Mouse (Mus musculus) naive thymus-derived CD4-positive, alpha-beta T cell, adult 2 months (primary cell): ENCODE measurements around the gene Raet1d.
"Not testable (repeated sequence)": the region's sequence is repeated elsewhere in the genome, so short reads cannot be mapped to it uniquely, and the experiment has no call there.

Experiments
- DNase-seq: peaks from one replicate; pipeline ENCODE4 v3.0.0-alpha.2; 2011; ENCODE audit warnings: low read depth

The Raet1d gene

DNA sequence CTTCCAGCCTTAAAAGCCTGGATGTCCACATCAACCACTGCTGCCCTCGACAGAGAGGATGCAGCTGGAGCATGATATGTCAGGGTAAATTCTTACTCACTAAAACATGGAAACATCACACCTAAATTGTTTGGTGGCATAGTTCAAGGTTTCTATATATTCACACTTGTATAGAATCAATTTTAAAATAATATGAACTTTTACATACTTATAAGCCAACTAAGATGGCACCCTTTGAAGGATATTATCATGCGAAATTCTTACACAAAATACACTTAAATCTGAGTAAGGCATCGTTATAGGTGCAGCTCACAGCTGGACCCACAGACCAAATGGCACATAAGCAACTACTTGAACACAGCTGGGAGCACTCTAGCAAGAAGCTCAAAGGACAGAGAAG is at the start of gene Raet1d:
Gene Raet1d (plus strand): TSS at position 301 of the 400 bp plus-strand sequence.
- DNase-seq: not testable (repeated sequence)

DNA sequence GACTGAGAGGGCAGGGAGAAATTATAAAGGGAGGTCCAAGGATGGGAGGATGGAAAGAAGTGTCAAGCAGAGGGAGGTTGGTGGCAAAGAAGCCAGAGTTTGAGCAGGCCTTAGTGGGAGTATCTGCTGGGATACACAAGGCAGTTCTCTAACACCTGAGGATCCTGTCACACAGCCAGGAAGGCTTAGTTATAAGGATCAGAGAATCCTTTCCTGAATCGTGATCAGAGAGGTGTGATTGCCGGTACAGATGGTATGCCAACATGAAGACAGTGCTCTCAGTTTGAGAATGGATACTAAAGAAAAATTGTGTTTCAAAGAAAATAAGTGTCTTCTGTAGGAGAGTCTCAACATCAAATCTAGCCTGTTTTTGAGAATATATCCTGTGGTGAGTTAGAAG is 37.5 kb upstream of the Raet1d start:
- no peak for DNase-seq

DNA sequence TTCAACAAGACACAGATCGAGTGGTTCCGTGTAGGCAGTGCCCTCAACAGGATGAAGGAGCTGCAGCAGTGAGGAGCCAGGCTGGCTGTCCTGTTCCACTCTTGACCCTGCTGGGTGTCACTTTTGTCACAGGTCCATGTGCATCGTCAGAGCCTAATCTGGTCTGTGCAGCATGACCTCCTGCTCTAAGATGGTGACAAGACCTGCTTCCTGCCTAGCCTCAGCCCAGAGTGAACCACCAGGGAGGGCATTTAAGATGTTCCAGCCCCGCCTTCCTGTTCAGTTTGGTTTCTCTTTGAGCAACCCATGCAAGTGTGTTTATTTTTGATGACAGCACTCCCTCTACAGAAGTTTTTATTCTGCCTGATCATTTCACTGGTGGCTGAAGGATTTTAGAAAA is 14.6 kb upstream of the Raet1d start:
- peak; percentile 72 for DNase-seq

DNA sequence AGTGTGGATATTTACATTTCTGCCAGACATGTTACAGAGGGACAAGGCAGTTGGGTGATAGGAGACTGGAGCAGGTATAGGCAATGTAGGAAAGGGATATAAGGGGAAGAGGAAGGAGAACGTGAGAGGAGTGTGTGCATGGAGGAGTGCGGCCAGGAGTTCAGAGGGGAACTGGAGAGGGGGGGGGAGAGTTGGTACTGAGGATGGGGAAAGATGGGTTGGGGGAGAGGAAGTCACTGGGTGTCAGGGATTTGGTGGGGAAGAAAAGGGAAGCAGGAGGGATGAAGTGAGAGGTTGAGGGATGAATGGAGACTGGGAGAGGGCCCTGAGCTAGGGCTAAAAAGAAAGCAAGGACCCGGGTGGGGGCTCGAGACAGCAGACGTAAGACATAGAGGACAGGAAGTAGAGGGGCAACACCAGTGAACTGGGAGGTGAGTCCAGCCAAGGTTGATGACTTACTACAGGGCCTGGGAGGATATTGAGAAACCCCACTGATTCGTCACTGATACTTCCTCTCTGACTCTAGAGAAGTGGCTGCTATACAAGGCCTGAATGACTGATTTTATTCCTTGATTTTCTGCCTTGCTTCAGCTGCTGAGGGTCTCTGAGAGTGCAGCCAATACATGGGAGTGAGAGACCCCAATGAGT is 6.7 kb upstream of the Raet1d start:
- DNase-seq: not testable (repeated sequence)

DNA sequence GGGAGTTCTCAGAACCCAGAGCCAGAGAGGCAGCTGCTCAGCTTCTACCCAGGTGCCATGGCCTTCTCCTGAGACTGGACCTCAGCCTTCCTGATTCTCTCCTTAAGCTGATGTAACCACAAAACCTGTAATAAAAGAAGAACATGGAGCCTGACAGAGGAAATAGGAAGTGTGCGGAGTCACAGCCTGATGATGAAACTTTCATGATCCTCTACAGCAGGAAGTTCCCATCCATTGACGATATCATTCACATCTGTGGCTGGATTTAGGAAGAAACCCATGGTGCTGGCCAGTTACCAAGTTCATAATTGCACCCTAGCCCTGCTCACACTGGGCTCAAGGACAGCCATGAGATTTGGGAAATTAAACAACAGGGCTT is 6.2 kb upstream of the Raet1d start:
- not testable (repeated sequence) for DNase-seq

DNA sequence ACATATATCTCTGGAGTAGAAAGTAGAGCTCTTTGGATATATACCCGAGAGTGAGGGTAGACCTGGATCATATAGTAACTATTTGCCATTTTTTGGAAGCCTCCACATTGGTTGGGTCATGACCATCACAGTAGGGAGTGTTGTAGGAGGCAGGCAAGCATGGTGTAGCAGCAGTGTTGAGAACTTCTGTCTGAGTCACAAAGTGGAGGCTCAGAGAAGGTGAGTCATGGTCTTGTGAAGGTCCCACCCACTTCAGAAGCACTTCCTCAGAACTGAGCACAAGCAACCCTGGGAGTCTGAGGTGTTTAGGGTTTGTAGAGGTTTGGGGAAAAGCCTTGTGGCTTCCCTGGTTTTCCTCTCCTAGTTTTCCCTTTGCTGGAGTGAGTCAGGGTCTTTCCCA is 3.0 kb upstream of the Raet1d start:
- DNase-seq: not testable (repeated sequence)

GRCm38 (mm10) chr10:22360957-22361356 is 605 bp downstream of the Raet1d start:
- DNase-seq: not testable (repeated sequence)

- DNase-seq: not testable (repeated sequence)
Measured at GRCm38 (mm10) chr10:22361415-22362352, 1.3 kb downstream of the Raet1d start.

- not testable (repeated sequence) for DNase-seq
Measured at GRCm38 (mm10) chr10:22362466-22362865, 2.1 kb downstream of the Raet1d start.

DNA sequence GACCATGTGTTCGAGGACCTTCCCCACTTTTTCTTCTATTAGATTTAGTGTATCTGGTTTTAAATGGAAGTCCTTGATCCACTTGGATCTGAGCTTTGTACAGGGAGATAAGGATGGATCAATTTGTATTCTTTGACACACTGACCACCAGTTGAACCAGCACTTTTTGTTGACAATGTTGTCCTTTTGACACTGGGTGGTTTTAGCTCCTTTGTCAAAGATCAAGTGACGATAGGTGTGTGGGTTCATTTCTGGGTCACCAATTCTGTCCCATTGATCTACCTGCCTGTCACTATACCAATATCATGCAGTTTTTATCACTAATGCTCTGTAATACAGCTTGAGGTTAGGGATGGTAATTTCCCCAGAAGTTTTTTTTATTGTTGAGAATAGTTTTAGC is 4.6 kb downstream of the Raet1d start:
- DNase-seq: not testable (repeated sequence)

GRCm38 (mm10) chr10:22381226-22381625 is 20.9 kb downstream of the Raet1d start:
- not testable (repeated sequence) for DNase-seq

GRCm38 (mm10) chr10:22390146-22390545 is 29.8 kb downstream of the Raet1d start:
- not testable (repeated sequence) for DNase-seq

DNA sequence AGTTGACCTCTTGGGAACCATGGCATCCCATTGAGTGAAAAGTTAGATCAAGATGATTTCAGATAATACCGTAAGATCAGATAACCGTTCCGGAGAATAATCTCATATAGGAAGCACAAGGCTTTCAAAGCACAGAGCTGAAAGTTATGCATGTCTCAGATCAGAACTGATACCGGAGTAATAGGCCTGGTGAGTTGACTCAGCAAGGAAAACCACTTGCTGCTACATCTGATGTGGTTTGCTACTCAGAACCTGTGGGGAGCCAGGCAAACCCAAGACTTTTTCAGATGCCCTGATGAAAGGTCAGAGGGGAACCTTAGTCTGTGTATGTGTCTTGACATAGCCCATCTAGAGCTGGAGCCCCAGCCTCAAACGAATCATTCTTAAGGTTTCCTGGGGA is 31.3 kb downstream of the Raet1d start:
- not testable (repeated sequence) for DNase-seq

DNA sequence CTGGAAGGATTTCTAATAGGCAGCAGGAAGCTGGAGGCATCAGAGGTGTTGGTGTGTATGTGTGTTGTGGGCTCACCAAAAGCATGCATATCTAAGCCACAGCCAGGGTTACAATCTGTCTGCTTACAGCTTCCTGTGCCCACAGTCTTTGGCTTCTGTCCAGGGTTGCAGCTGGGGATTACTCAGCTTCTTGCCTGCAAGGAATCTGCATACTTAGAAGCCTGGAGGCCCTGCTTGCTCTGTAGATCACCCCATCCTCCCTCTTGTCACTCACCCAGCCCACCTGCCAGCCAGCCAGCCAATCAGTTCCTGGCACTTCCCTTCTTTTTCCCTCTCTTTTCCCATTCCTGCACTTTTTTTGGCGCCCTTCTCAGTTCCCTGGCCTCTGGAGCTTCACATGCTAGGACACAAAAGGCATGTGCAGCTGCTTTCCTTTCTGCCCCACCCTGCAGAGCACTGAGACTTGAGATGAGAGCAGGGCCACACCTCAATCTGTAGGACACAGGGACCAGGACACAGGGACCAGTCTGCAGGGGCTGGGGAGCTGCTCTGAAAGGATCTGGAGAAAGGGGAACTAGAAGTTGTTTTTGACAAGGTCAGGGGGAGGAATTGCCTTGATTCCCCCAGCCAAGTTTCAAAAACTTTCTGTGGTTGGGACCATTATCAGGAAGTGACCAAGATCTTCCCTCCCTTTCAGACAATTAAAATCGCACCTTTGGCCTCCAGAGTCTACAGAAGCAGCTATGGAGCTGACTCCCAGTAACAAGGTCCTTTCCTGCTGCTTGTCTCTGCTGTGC is 32.9 kb downstream of the Raet1d start:
- DNase-seq: not testable (repeated sequence)

- not testable (repeated sequence) for DNase-seq
Measured at GRCm38 (mm10) chr10:22396680-22397079, 36.3 kb downstream of the Raet1d start.

DNA sequence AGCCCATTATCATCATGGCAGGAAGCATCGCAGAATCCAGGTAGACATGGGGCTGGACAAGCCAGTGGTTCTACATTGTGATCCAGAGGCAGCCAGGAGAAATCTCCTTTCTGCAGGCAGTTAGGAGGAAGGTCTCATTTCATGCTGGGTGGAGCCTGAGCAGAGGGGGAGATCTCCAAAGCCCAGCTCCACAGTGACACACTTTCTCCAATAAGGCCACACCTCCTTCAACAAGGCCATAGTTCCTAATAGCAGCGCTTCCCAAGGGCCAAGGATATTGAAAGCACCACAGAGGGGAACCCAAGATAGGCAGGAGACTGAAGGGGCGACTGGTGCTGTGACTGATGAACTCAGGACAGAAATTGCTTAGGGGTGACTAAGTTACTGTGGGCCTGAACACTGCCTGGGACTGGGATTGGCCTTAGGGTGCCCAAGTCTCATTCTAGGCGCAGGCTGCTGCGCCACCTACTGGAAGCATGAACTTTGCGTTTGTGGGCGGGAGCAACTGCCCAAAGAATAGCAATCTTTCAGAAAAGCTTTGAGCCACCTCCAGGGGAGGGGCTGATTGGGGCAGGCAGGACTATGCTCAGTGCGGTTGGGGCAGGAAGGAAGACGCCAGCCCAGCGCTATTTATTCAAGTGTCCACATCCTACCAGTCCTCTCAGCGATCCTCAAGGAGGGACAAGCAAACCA is 42.0 kb downstream of the Raet1d start:
- peak; percentile 69 for DNase-seq

GRCm38 (mm10) chr10:22413702-22414494 is 53.5 kb downstream of the Raet1d start:
- peak; percentile 6 for DNase-seq
